Mouse (Mus musculus) testis, adult 2 months (tissue): ENCODE measurements around the gene Clrn2.

Experiments used
- CTCF ChIP-seq: fragments of 200-500 bp; IDR thresholded peaks from 2 replicates; pipeline ENCODE4 v1.5.1; 2012; ENCODE audit warnings: low read depth, mild to moderate bottlenecking, inconsistent platforms, low read length, moderate library complexity; ENCODE audit not compliant: control insufficient read depth, insufficient read depth, insufficient replicate concordance
- POLR2A ChIP-seq: fragments of 200-500 bp; IDR thresholded peaks from 2 replicates; pipeline ENCODE4 v1.6.1; 2012; ENCODE audit warnings: low read depth, mild to moderate bottlenecking, inconsistent platforms, low read length, moderate library complexity; ENCODE audit not compliant: control insufficient read depth

GRCm38 (mm10) chr5:45438301-45438700 is 15.2 kb upstream of the Clrn2 start:
- no peak for TF ChIP-seq CTCF
- TF ChIP-seq POLR2A = no peak
